In the genomic region with DNA sequence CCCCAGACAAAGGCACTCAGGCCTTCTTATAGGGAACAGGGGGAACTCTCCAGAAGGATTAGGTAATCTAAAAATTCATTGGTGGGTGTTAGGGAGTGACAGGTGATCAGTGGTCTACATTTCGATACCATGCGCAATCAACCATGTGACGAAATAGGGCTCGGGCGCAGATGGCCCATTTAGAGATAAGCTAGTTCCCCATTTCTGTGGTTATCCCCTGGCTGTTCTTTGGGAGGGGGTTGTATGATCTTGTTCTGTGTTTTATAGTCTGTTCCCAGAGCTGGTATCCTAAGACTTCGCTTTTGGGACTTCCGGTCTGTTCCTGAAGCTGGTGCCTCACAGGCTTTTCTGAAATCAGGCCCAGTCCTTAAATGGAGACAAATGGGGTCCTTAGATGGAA, we compare ENCODE assay signal across 29 mouse cellular contexts. TPM values are rescaled to one million over a fixed set of nuclear protein-coding genes. Genes with fewer than 3 reads are reported as not detected.
A peak's percentile ranks its signal among the peaks of the same experiment; 100 is the strongest.
DNase-seq lines count a peak whose midpoint lies in the region; ATAC-seq and TF ChIP-seq lines count a peak whose summit lies in the region.
"Had no signal": no experiment of that assay in that cellular context is flagged by ENCODE, and none has a peak within 500 bp of the region (broad histone marks: within the 10 kb centered on the region; RNA-seq: fewer than 3 reads in every experiment).

No protein-coding gene starts in this region.

- H3K4me2 ChIP-seq in forebrain, postnatal 0 days (ENCODE audit: low read depth), result no peak overlapping the region
- no peak overlapping the region for H3K4me2 ChIP-seq in forebrain, embryonic 12.5 days
- H3K4me2 ChIP-seq: forebrain, embryonic 13.5 days; heart, embryonic 12.5 days; hindbrain, embryonic 12.5 days; intestine, embryonic 15.5 days; midbrain, embryonic 15.5 days; neural tube, embryonic 15.5 days had no signal

- no peak overlapping the region for H3K9ac ChIP-seq in forebrain, postnatal 0 days
- H3K9ac ChIP-seq in forebrain, embryonic 12.5 days, result no peak overlapping the region
- H3K9ac ChIP-seq: forebrain, embryonic 13.5 days; heart, embryonic 12.5 days; hindbrain, embryonic 12.5 days; intestine, embryonic 15.5 days; midbrain, embryonic 15.5 days; neural tube, embryonic 15.5 days had no signal

- no peaks in the 10 kb centered on the region for H3K9me3 ChIP-seq in forebrain, postnatal 0 days (ENCODE audit: low read length)
- no peaks in the 10 kb centered on the region for H3K9me3 ChIP-seq in forebrain, embryonic 12.5 days
- no peaks in the 10 kb centered on the region for H3K9me3 ChIP-seq in hindbrain, embryonic 10.5 days
- H3K9me3 ChIP-seq: heart, embryonic 12.5 days; hindbrain, embryonic 12.5 days; intestine, embryonic 15.5 days; midbrain, embryonic 15.5 days; neural tube, embryonic 15.5 days had no signal

- no peaks in the 10 kb centered on the region for H3K36me3 ChIP-seq in forebrain, postnatal 0 days (ENCODE audit: insufficient read depth)
- H3K36me3 ChIP-seq in forebrain, embryonic 12.5 days (replicated peaks), result no peaks in the 10 kb centered on the region
- no peaks in the 10 kb centered on the region for H3K36me3 ChIP-seq in hindbrain, embryonic 10.5 days
- H3K36me3 ChIP-seq: heart, embryonic 12.5 days; hindbrain, embryonic 12.5 days; intestine, embryonic 15.5 days; midbrain, embryonic 15.5 days; neural tube, embryonic 15.5 days had no signal

- ATAC-seq in forebrain, postnatal 0 days, result peak; percentile 5; the same call in 1 of the 2 replicates
- ATAC-seq in forebrain, embryonic 12.5 days (ENCODE audit: low FRiP score), result no peak
- ATAC-seq in megakaryocyte, adult 5-6 weeks (ENCODE audit: poor library complexity, severe bottlenecking), result peak; percentile 91
- ATAC-seq: forebrain, embryonic 13.5 days; hindbrain, postnatal 0 days; intestine, embryonic 15.5 days; midbrain, embryonic 15.5 days had no signal

- no peak overlapping the region for H3K4me3 ChIP-seq in forebrain, postnatal 0 days (ENCODE audit: low read depth, low read length)
- H3K4me3 ChIP-seq in forebrain, embryonic 12.5 days (replicated peaks), result no peak overlapping the region
- no peak overlapping the region for H3K4me3 ChIP-seq in hindbrain, embryonic 10.5 days
- H3K4me3 ChIP-seq: erythroblast, embryonic 14.5 days; forebrain, embryonic 13.5 days; heart, adult 2 months; heart, embryonic 12.5 days; hindbrain, embryonic 12.5 days; intestine, embryonic 15.5 days; layer of hippocampus, adult 2 months; midbrain, embryonic 15.5 days; neural tube, embryonic 15.5 days had no signal

- 94% methylated on average over 7 of the region's 7 CpGs for WGBS in forebrain, postnatal 0 days
- WGBS in forebrain, embryonic 12.5 days, result 95% methylated on average over 7 of the region's 7 CpGs
- 94% methylated on average over 7 of the region's 7 CpGs for WGBS in hindbrain, embryonic 10.5 days

- no peak for DNase-seq in forebrain, postnatal 0 days
- DNase-seq in 416B (ENCODE audit: low read depth), result peak; percentile 91
- peak; percentile 51 for DNase-seq in c-Kit-positive CD71-negative TER-119-negative erythroid progenitor cells, embryonic 14.5 days (ENCODE audit: low read depth)
- no peak for DNase-seq in retina, postnatal 1 day
- DNase-seq in layer of hippocampus, adult 8-10 months (ENCODE audit: low spot score in 2 of 2), result no peak
- DNase-seq in hindbrain, embryonic 10.5 days (ENCODE audit: low spot score), result no peak
- DNase-seq: adrenal gland, adult 8-10 months; cerebellum, adult 11-12 months; cerebellum, postnatal 10 days; gastrocnemius, postnatal 25 days; heart, adult 2 months; kidney, adult 2 months; kidney, postnatal 36 days; left cerebral cortex, postnatal 4 days; lung, postnatal 36 days; right cerebral cortex, adult 18-20 months; spleen, adult 18-20 months; thymus, postnatal 25 days had no signal

- H3K27ac ChIP-seq in forebrain, postnatal 0 days (ENCODE audit: low read depth, low read length), result no peak overlapping the region
- no peak overlapping the region for H3K27ac ChIP-seq in forebrain, embryonic 12.5 days
- H3K27ac ChIP-seq in hindbrain, embryonic 10.5 days, result no peak overlapping the region
- H3K27ac ChIP-seq: forebrain, embryonic 13.5 days; heart, adult 2 months; hindbrain, embryonic 12.5 days; hindbrain, postnatal 0 days; intestine, embryonic 15.5 days; layer of hippocampus, adult 2 months; midbrain, embryonic 15.5 days; neural tube, embryonic 15.5 days had no signal

- no peak for TF ChIP-seq CTCF in forebrain, postnatal 0 days (IDR thresholded peaks at IDR 0.05; ENCODE audit: low read depth)

- H3K27me3 ChIP-seq in forebrain, postnatal 0 days (ENCODE audit: insufficient read depth, low read length), result no peaks in the 10 kb centered on the region
- no peaks in the 10 kb centered on the region for H3K27me3 ChIP-seq in forebrain, embryonic 12.5 days
- H3K27me3 ChIP-seq in hindbrain, embryonic 10.5 days (ENCODE audit: insufficient read depth, poor library complexity, severe bottlenecking), result no peaks in the 10 kb centered on the region
- H3K27me3 ChIP-seq: forebrain, embryonic 13.5 days; heart, embryonic 12.5 days; hindbrain, embryonic 12.5 days; intestine, embryonic 15.5 days; midbrain, embryonic 15.5 days; neural tube, embryonic 15.5 days had no signal

- H3K4me1 ChIP-seq in forebrain, postnatal 0 days (ENCODE audit: insufficient read depth), result no peaks in the 10 kb centered on the region
- H3K4me1 ChIP-seq in forebrain, embryonic 12.5 days, result no peaks in the 10 kb centered on the region
- H3K4me1 ChIP-seq in hindbrain, embryonic 10.5 days (replicated peaks), result peaks cover 12% of the 10 kb centered on the region
- H3K4me1 ChIP-seq: forebrain, embryonic 13.5 days; hindbrain, embryonic 12.5 days; intestine, embryonic 15.5 days; midbrain, embryonic 15.5 days; neural tube, embryonic 15.5 days had no signal

RNA-seq across cellular contexts. Expression of gene Kif20b, which starts 16.7 kb away (rescaled TPM):
- total RNA-seq in forebrain, postnatal 0 days (2014; rRNA removed), result 2.2 and 4.5 TPM in 2 replicates
- polyA plus RNA-seq in forebrain, postnatal 0 days (2015; fragmentation: Nextera tagmentation; extraction: Ambion mirVana), result 3.9 and 4.7 TPM in 2 replicates
- 69.7 and 80.4 TPM in 2 replicates for polyA plus RNA-seq in forebrain, embryonic 12.5 days (2016; fragmentation: Nextera tagmentation; extraction: Ambion mirVana)
- 72.8 and 96.1 TPM in 2 replicates for total RNA-seq in megakaryocyte, adult 5-6 weeks (2015)
- total RNA-seq in megakaryocyte, adult 5-6 weeks (2017), result 96.4 and 102 TPM in 2 replicates
- total RNA-seq in layer of hippocampus, adult 8-10 months (2022), result 1 to 10 TPM in 3 of 4 experiments, under 1 TPM in 1; 0.68 to 1.7 (median 1.4) TPM
- 41.6 and 82.6 TPM in 2 replicates for polyA plus RNA-seq in hindbrain, embryonic 10.5 days (2016; fragmentation: Nextera tagmentation; extraction: Ambion mirVana)

RNA-seq across cellular contexts. Expression of gene Pank1, which starts 26.2 kb away (rescaled TPM):
- total RNA-seq in forebrain, postnatal 0 days (2014; rRNA removed), result 11.8 and 14.6 TPM in 2 replicates
- polyA plus RNA-seq in forebrain, postnatal 0 days (2015; fragmentation: Nextera tagmentation; extraction: Ambion mirVana), result 3.6 and 5.5 TPM in 2 replicates
- 9.2 and 9.9 TPM in 2 replicates for polyA plus RNA-seq in forebrain, embryonic 12.5 days (2016; fragmentation: Nextera tagmentation; extraction: Ambion mirVana)
- 6.2 and 7.7 TPM in 2 replicates for total RNA-seq in megakaryocyte, adult 5-6 weeks (2015)
- 3.3 and 5.0 TPM in 2 replicates for total RNA-seq in megakaryocyte, adult 5-6 weeks (2017)
- 10 to 100 TPM; 17.0 to 20.8 (median 19.8) TPM for total RNA-seq in layer of hippocampus, adult 8-10 months (2022)
- polyA plus RNA-seq in hindbrain, embryonic 10.5 days (2016; fragmentation: Nextera tagmentation; extraction: Ambion mirVana), result 5.6 and 6.2 TPM in 2 replicates
- polyA plus RNA-seq: erythroblast, embryonic 14.5 days had no signal

Comparison
In these comparisons a context has a peak if more than half of its experiments do, and no peak if none do; other contexts are left out.
1. DNase-seq: peak in 416B (single experiment) and c-Kit-positive CD71-negative TER-119-negative erythroid progenitor cells, embryonic 14.5 days (single experiment); none in forebrain, postnatal 0 days (single experiment), retina, postnatal 1 day (single experiment), layer of hippocampus, adult 8-10 months (0 of 2) and hindbrain, embryonic 10.5 days (single experiment).
2. RNA of gene Kif20b, which starts 16.7 kb away (total RNA-seq): 72.8 to 102 TPM in megakaryocyte, adult 5-6 weeks; 2.2 to 4.5 TPM in forebrain, postnatal 0 days and 0.68 to 1.7 TPM in layer of hippocampus, adult 8-10 months; every median in the first group is over 10 times any median in the second.